8 mouse cellular contexts compared by ENCODE assay signal in the genomic region with DNA sequence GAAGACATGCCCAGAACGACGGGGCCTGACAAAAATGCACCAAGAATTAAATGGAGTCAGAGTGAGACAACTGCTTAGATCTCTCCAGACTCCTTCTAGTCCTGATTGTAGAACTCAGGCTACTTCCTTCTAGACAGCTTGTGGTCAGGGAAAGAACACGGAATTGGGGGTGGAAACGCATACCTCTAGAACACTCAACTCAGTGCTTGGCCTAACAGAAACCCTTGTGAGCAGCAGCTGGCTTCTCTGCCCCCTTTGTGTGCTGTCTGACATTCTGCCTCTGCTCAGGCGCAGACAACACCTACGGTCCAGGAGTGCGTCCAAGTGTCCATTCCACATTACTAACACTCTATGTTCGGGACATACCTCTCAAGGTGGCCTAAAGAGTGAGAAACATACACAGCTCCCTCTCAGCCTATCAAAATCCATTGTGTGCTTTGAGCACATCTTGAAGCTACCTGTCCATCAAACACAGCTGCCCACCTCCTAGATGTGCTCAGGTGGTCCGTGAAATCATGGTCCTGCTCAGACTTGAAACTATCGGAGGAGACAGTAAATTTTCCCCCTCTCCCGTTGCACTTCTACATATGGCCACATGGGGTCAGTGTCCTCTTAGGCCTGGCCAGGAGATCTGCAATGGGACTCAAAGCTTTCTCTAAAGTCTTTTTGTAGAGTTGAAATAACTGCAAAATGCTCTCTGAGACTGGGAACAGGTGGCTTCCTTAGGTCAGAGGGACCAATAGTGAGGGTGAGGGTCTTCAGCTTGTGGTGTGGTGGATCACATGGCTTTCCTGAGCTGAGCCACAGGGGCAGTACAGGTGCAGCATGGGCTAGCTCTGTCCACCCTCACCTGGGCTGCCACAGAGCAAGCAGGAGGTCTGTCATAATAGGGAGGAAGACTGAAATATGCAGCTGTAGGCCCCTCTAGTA. TPM values are rescaled to one million over a fixed set of nuclear protein-coding genes. Genes with fewer than 3 reads are reported as not detected.
DNase-seq lines count a peak whose midpoint lies in the region; ATAC-seq lines count a peak whose summit lies in the region.

No protein-coding gene starts in this region.

- ATAC-seq in intestine, embryonic 15.5 days, result peak; percentile 18
- peak; percentile 37; the same call in 1 of the 2 replicates for ATAC-seq in limb, embryonic 12.5 days (ENCODE audit: insufficient number of reproducible peaks, insufficient read depth, low FRiP score, low TSS enrichment, low read depth)
- no peak; the same call in 1 of the 2 replicates for ATAC-seq in midbrain, embryonic 14.5 days (ENCODE audit: low FRiP score, low TSS enrichment)

- no peaks in the 10 kb centered on the region for H3K4me1 ChIP-seq in intestine, embryonic 15.5 days (replicated peaks)
- H3K4me1 ChIP-seq in limb, embryonic 12.5 days (replicated peaks), result peaks cover 15% of the 10 kb centered on the region
- H3K4me1 ChIP-seq in midbrain, embryonic 14.5 days (ENCODE audit: control insufficient read depth, insufficient read depth, low read length), result no peaks in the 10 kb centered on the region

- peak; percentile 61 to 84 for DNase-seq in heart, adult 18-20 months
- no peak for DNase-seq in heart, postnatal 25 days (ENCODE audit: low spot score)
- peak; percentile 38 for DNase-seq in cerebellum, adult 9-11 months
- DNase-seq in frontal cortex, postnatal 36 days (ENCODE audit: low spot score in 2 of 2), result peak; percentile 49 to 69
- peak; percentile 89 for DNase-seq in midbrain, embryonic 14.5 days
- DNase-seq in spleen, adult 12 weeks (ENCODE audit: low spot score), result peak; percentile 59

- no peak overlapping the region for H3K9ac ChIP-seq in intestine, embryonic 15.5 days
- no peak overlapping the region for H3K9ac ChIP-seq in limb, embryonic 12.5 days (replicated peaks)
- H3K9ac ChIP-seq in midbrain, embryonic 14.5 days (replicated peaks; ENCODE audit: low read length), result no peak overlapping the region

- H3K4me2 ChIP-seq in intestine, embryonic 15.5 days (replicated peaks), result no peak overlapping the region
- H3K4me2 ChIP-seq in limb, embryonic 12.5 days, result no peak overlapping the region
- no peak overlapping the region for H3K4me2 ChIP-seq in midbrain, embryonic 14.5 days (ENCODE audit: low read length)

- 61% methylated on average over 11 of the region's 11 CpGs for WGBS in intestine, embryonic 15.5 days
- WGBS in limb, embryonic 12.5 days, result 61% methylated on average over 11 of the region's 11 CpGs
- 64% methylated on average over 11 of the region's 11 CpGs for WGBS in midbrain, embryonic 14.5 days

- H3K9me3 ChIP-seq in intestine, embryonic 15.5 days, result no peaks in the 10 kb centered on the region
- H3K9me3 ChIP-seq in limb, embryonic 12.5 days, result no peaks in the 10 kb centered on the region
- H3K9me3 ChIP-seq in midbrain, embryonic 14.5 days (ENCODE audit: control insufficient read depth, low read length), result no peaks in the 10 kb centered on the region

- no peak overlapping the region for H3K27ac ChIP-seq in intestine, embryonic 15.5 days
- no peak overlapping the region for H3K27ac ChIP-seq in limb, embryonic 12.5 days
- H3K27ac ChIP-seq in midbrain, embryonic 14.5 days (replicated peaks; ENCODE audit: low read depth, low read length), result no peak overlapping the region

- no peaks in the 10 kb centered on the region for H3K36me3 ChIP-seq in intestine, embryonic 15.5 days
- no peaks in the 10 kb centered on the region for H3K36me3 ChIP-seq in limb, embryonic 12.5 days
- H3K36me3 ChIP-seq in midbrain, embryonic 14.5 days (ENCODE audit: control insufficient read depth, insufficient read depth, low read length), result no peaks in the 10 kb centered on the region

- intact Hi-C loops in heart, postnatal 25 days (cut with DNase I), result loop anchor here (2.0 to 10.0 kb wide), 4 partner anchors 147 to 793 kb away; no protein-coding TSS in a partner anchor

- H3K27me3 ChIP-seq in intestine, embryonic 15.5 days (replicated peaks), result no peaks in the 10 kb centered on the region
- H3K27me3 ChIP-seq in limb, embryonic 12.5 days, result no peaks in the 10 kb centered on the region; the same call in 1 of the 2 replicates
- no peaks in the 10 kb centered on the region for H3K27me3 ChIP-seq in midbrain, embryonic 14.5 days (ENCODE audit: control insufficient read depth, insufficient read depth, low read length)

- H3K4me3 ChIP-seq in intestine, embryonic 15.5 days (replicated peaks), result no peak overlapping the region
- no peak overlapping the region for H3K4me3 ChIP-seq in limb, embryonic 12.5 days (replicated peaks)
- no peak overlapping the region for H3K4me3 ChIP-seq in midbrain, embryonic 14.5 days (replicated peaks; ENCODE audit: low read depth, low read length)

RNA-seq across cellular contexts. Expression of gene Fam20b, which starts 22.9 kb away (rescaled TPM):
- 10 to 100 TPM; 59.9 to 61.3 TPM for total RNA-seq in heart, adult 18-20 months (2021)
- 10 to 100 TPM; 48.1 to 51.9 TPM for total RNA-seq in heart, postnatal 25 days (2021)
- 45.5 and 48.0 TPM in 2 replicates for polyA plus RNA-seq in intestine, embryonic 15.5 days (2015; fragmentation: Nextera tagmentation; extraction: Ambion mirVana)
- 24.3 and 25.6 TPM in 2 replicates for polyA plus RNA-seq in limb, embryonic 12.5 days (2016; fragmentation: Nextera tagmentation; extraction: Ambion mirVana)
- polyA plus RNA-seq in midbrain, embryonic 14.5 days (2014; fragmentation: Nextera tagmentation; extraction: Ambion mirVana), result 28.2 and 34.3 TPM in 2 replicates
